Mouse (Mus musculus) R1 (cell line): ENCODE results near the gene R3hdm1.

Experiments
- DNase-seq: peaks from one replicate; pipeline ENCODE4 v3.0.0-alpha.2; 2018; ENCODE audit warnings: low read depth, low spot score

R3hdm1 gene

GRCm38 (mm10) chr1:128282924-128283323 is 179.8 kb downstream of the R3hdm1 start:
- DNase-seq = peak; percentile 34

DNA sequence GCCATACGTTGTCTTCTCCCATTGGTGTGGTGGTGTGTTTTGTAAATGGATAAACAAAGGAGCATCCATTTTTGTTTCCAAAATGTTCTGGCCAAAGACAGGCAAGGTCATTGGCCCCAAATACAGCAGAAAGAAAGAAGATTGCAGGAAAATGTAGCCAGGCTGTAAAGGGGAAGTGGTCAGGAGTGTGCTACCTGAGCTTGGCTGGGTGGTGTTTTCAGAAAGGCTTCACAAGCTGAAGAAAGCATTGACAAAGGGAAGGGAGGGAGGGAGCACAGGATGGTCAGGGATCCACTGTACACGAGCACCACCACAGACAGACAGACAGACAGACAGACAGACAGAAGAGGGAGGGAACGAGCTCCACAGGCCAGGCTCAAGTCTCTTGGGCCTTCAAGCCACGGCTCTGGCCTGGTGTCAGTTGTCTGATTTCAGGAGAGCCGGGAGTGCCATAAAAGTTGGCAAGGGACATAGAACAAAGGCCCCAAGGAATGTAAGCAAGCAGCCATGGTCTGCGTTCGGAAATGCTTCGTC is 181.1 kb downstream of the R3hdm1 start:
- DNase-seq = no peak

- no peak for DNase-seq
Measured at GRCm38 (mm10) chr1:128285136-128285535, 182.0 kb downstream of the R3hdm1 start.
